Mouse (Mus musculus): ENCODE measurements at regions not wholly inside any gene's neighbourhood (a gene's known extent, or its start where the extent isn't known, plus 50 kb on each side); places are given as distances from the start of the nearest gene placed in this dataset.

DNA sequence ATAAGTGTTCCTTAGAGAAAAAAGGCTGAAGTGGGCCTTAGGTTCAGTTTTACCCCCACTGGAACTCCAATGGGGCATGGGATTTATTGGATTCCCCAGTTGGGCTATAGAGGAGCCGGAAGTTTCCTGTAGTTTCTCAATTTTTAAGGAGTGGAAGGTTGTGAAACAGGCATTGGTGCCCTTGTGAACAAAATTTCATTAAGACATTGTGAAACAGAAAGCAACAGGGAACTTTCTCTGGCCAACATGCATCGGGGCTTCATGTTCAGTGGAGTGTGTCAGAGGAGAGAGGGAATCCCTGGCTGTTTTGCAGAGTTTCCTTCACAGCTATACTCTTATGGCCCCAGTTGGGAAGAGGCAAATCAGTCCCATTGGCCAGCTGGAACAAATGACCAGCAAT is 441.6 kb upstream of the A1bg start:
- WGBS: 78% methylated on average over 2 of the region's 2 CpGs

DNA sequence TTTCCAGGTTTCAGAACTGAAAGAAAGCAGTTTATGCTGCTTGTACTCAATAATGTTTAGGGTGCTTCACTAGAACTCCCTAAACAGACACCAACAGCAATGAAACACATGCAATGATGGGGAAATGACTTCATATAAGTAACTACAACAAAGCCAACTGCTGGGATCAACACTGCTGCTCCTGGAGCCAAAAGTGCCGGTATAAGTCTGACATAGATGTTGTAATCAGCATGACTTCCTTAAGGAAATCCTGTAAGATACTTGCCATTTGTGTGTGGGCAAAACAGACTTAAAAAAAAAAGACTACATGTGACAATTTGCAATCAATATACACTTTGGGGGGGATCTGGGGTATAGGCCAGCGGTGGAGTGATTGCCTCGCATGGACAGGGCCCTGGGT is 438.4 kb upstream of the A1bg start:
- 71% methylated on average over 3 of the region's 3 CpGs for WGBS
- ATAC-seq (replicated peaks; ENCODE audit: low FRiP score): no peak
- no peaks in the 10 kb centered on the region for H3K9me3 ChIP-seq (replicated peaks)
- H3K27ac ChIP-seq: no peak overlapping the region
- no peak overlapping the region for H3K9ac ChIP-seq
- no peaks in the 10 kb centered on the region for H3K36me3 ChIP-seq
- H3K4me3 ChIP-seq (replicated peaks): no peak overlapping the region
- no peak overlapping the region for H3K4me2 ChIP-seq
- no peaks in the 10 kb centered on the region for H3K4me1 ChIP-seq
- no peaks in the 10 kb centered on the region for H3K27me3 ChIP-seq

More for the DNA sequence above, 441.6 kb upstream of the A1bg start:
- Histone ChIP-seq H3K27ac (no peak overlapping the region), H3K36me3 (no peaks in the 10 kb centered on the region), H3K4me2 (no peak overlapping the region), H3K4me1 (no peaks in the 10 kb centered on the region), H3K4me3 (replicated peaks) (no peak overlapping the region), H3K27me3 (no peaks in the 10 kb centered on the region), H3K9me3 (replicated peaks) (no peaks in the 10 kb centered on the region), H3K9ac (no peak overlapping the region)
- no peak for ATAC-seq (replicated peaks; ENCODE audit: low FRiP score)

GRCm38 (mm10) chr15:61355344-61355743 is 432.5 kb upstream of the A1bg start:
- Histone ChIP-seq H3K9me3 (replicated peaks) (no peaks in the 10 kb centered on the region), H3K27ac (no peak overlapping the region), H3K4me1 (0 out of 2 replicates have a peak, but pooled peaks cover 4% of the 10 kb centered on the region), H3K9ac (no peak overlapping the region), H3K27me3 (no peaks in the 10 kb centered on the region), H3K36me3 (no peaks in the 10 kb centered on the region), H3K4me3 (replicated peaks) (no peak overlapping the region), H3K4me2 (no peak overlapping the region)
- no peak for ATAC-seq (replicated peaks; ENCODE audit: low FRiP score)

- no peak overlapping the region for H3K4me3 ChIP-seq (replicated peaks)
- H3K4me2 ChIP-seq: no peak overlapping the region
- H3K36me3 ChIP-seq: no peaks in the 10 kb centered on the region
- H3K27ac ChIP-seq: peak overlapping the region; percentile 82
- no peak for ATAC-seq (replicated peaks; ENCODE audit: low FRiP score)
- no peak overlapping the region for H3K9ac ChIP-seq
- WGBS: 59% methylated on average over 5 of the region's 5 CpGs
- H3K27me3 ChIP-seq: no peaks in the 10 kb centered on the region
- H3K9me3 ChIP-seq (replicated peaks): 0 out of 2 replicates have a peak, but pooled peaks cover 3% of the 10 kb centered on the region
- 0 out of 2 replicates have a peak, but pooled peaks cover 4% of the 10 kb centered on the region for H3K4me1 ChIP-seq
Observed at GRCm38 (mm10) chr15:61351729-61352342, 429.0 kb upstream of the A1bg start.

DNA sequence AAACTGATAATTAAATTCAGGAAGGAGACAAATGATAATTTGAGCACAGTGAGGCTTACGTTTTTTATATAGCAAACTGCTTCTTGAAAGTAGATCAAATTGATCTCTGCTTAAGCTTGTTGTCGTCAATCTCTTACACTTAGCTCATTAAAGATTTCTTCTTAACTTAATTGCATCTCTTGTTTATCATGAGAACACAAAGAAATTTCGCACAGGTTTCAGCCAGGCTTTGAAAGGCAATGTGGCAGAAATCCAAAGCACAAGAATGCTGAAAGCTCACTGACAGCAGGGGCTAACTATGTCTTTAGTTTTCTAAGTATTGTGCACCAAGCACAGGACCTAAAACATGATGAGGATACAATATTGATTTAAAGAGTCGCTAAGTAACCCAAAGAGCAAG is 422.3 kb upstream of the A1bg start:
- no peak overlapping the region for H3K4me3 ChIP-seq (replicated peaks)
- 0 out of 2 replicates have a peak, but pooled peaks cover 7% of the 10 kb centered on the region for H3K4me1 ChIP-seq
- no peaks in the 10 kb centered on the region for H3K27me3 ChIP-seq
- H3K9ac ChIP-seq: no peak overlapping the region
- H3K4me2 ChIP-seq: no peak overlapping the region
- H3K9me3 ChIP-seq (replicated peaks): 0 out of 2 replicates have a peak, but pooled peaks cover 3% of the 10 kb centered on the region
- no peak for ATAC-seq (replicated peaks; ENCODE audit: low FRiP score)
- no peaks in the 10 kb centered on the region for H3K36me3 ChIP-seq
- peak overlapping the region; percentile 24; the same call in 1 of the 2 replicates for H3K27ac ChIP-seq
- 53% methylated on average over 4 of the region's 4 CpGs for WGBS

DNA sequence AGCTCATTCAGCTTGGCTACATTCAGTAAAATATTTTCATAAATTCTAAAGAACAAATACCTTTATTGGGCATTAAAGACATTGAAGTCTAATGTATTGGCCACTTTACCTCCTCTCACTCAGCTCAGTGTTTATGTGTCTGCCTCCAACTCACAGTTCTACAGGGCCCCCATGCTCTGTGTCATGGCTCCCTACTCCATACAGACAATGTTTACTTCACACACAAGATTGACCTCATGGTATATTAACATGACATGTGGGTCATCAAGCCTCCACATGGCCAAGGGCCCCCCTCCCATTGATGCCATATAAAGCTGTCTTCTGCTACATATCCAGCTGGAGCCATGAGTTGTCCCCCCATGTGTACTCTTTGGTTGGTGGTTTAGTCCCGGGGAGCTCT is 419.8 kb upstream of the A1bg start:
- ATAC-seq (replicated peaks; ENCODE audit: low FRiP score): peak; percentile 54; the same call in 1 of the 2 replicates
- 0 out of 2 replicates have a peak, but pooled peaks cover 7% of the 10 kb centered on the region for H3K4me1 ChIP-seq
- WGBS: 69% methylated on average over 1 of the region's 1 CpGs
- no peaks in the 10 kb centered on the region for H3K36me3 ChIP-seq
- no peak overlapping the region for H3K9ac ChIP-seq
- no peaks in the 10 kb centered on the region for H3K27me3 ChIP-seq
- H3K4me2 ChIP-seq: no peak overlapping the region
- H3K4me3 ChIP-seq (replicated peaks): no peak overlapping the region
- H3K27ac ChIP-seq: peak overlapping the region; percentile 32; the same call in 1 of the 2 replicates
- H3K9me3 ChIP-seq (replicated peaks): no peaks in the 10 kb centered on the region

DNA sequence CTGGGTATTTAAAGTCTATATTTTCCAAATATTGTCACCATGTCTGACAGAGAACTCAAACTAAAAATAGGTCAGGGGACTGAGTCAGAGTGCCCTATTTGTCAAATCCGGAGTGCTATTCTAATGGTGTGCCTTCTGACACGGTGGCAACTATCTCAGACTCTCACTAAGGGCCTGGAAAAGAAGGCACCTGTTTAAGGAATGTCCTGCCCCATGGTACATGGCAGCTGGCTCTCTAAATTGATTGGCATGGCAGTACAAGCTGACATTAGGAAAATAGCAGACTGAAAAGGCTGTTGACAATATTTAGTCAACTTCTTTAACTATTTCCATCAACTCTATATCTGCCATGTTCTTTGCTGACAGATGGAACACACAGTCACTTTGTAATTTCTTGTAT is 405.1 kb upstream of the A1bg start:
- Histone ChIP-seq H3K36me3 (no peaks in the 10 kb centered on the region), H3K9me3 (replicated peaks) (no peaks in the 10 kb centered on the region), H3K27me3 (no peaks in the 10 kb centered on the region), H3K4me3 (replicated peaks) (no peak overlapping the region), H3K4me1 (no peaks in the 10 kb centered on the region), H3K9ac (no peak overlapping the region), H3K27ac (no peak overlapping the region), H3K4me2 (no peak overlapping the region)
- ATAC-seq (replicated peaks; ENCODE audit: low FRiP score): no peak
- 77% methylated on average over 2 of the region's 2 CpGs for WGBS

DNA sequence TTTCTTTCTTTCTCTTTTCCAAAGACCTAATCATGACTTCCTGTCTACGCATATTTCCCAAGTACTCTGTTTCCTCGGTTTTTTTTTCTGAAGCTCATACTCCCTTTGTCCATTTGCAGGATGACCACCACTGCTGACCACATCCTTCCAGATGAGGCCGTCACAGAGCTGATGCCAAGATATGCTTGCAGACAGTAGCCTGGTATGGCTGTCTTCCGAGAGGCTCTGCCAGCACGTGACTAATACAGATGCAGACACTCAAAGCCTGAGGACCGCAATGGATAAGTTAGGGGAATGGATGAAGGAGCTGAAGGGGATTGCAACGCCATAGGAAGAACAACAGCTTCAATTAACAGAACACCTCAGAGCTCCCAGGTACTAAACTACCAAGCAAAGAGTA is 399.4 kb upstream of the A1bg start:
- H3K36me3 ChIP-seq: no peaks in the 10 kb centered on the region
- no peak overlapping the region for H3K4me2 ChIP-seq
- no peak overlapping the region for H3K9ac ChIP-seq
- 89% methylated on average over 7 of the region's 7 CpGs for WGBS
- H3K9me3 ChIP-seq (replicated peaks): no peaks in the 10 kb centered on the region
- no peaks in the 10 kb centered on the region for H3K27me3 ChIP-seq
- no peak for ATAC-seq (replicated peaks; ENCODE audit: low FRiP score)
- no peak overlapping the region for H3K4me3 ChIP-seq (replicated peaks)
- no peaks in the 10 kb centered on the region for H3K4me1 ChIP-seq
- no peak overlapping the region for H3K27ac ChIP-seq

GRCm38 (mm10) chr15:61309452-61310165 is 386.8 kb upstream of the A1bg start:
- 59% methylated on average over 6 of the region's 6 CpGs for WGBS
- H3K4me1 ChIP-seq: no peaks in the 10 kb centered on the region
- no peak overlapping the region for H3K4me2 ChIP-seq
- H3K9me3 ChIP-seq (replicated peaks): no peaks in the 10 kb centered on the region
- H3K9ac ChIP-seq: no peak overlapping the region
- H3K27ac ChIP-seq: no peak overlapping the region
- no peak for ATAC-seq (replicated peaks; ENCODE audit: low FRiP score)
- no peaks in the 10 kb centered on the region for H3K36me3 ChIP-seq
- H3K4me3 ChIP-seq (replicated peaks): no peak overlapping the region
- H3K27me3 ChIP-seq: no peaks in the 10 kb centered on the region

DNA sequence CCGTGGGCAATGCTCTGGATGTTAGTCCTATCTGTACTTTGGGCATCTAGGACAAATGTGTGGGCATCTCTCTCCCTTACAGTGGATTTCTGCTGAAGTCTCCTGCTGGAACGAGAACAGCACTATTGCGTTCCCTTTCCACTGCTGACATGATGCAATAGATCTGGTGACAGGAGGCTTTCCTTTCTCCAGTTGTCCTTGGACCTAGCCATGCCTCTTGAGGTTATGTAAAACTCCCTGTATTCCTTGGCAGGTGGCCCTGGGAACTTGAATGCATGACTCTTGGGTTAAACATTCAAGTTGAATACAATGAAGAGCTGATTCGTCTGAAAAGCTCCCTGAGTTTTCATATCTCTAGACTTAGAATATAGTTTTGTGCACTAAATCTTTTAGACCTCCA is 386.1 kb upstream of the A1bg start:
- Histone ChIP-seq H3K4me2 (no peak overlapping the region), H3K9ac (no peak overlapping the region), H3K27me3 (no peaks in the 10 kb centered on the region), H3K9me3 (replicated peaks) (no peaks in the 10 kb centered on the region), H3K36me3 (no peaks in the 10 kb centered on the region), H3K27ac (no peak overlapping the region), H3K4me3 (replicated peaks) (no peak overlapping the region), H3K4me1 (no peaks in the 10 kb centered on the region)
- no peak for ATAC-seq (replicated peaks; ENCODE audit: low FRiP score)
- WGBS: 68% methylated on average over 4 of the region's 4 CpGs

DNA sequence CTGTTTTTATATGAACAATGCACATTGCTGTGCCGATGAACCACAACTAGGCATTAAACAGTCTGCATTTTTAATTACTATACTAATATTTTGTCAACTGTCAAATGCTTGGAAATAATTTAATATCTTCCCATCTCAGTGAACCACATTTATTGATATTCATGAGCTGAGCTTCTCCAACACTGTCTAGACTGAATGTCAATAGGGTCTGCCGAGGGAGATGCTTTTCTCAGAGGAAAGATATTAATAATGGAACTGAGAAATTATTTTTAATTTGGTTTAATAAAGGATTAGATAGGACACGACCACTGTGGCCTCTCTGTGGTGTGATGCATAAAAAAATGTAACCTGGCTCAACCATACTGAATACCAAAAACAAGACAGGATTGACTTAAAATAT is 381.7 kb upstream of the A1bg start:
- Histone ChIP-seq H3K4me2 (no peak overlapping the region), H3K27me3 (no peaks in the 10 kb centered on the region), H3K9me3 (replicated peaks) (no peaks in the 10 kb centered on the region), H3K36me3 (no peaks in the 10 kb centered on the region), H3K4me3 (replicated peaks) (no peak overlapping the region), H3K4me1 (no peaks in the 10 kb centered on the region), H3K9ac (no peak overlapping the region), H3K27ac (no peak overlapping the region)
- ATAC-seq (replicated peaks; ENCODE audit: low FRiP score): no peak
- WGBS: 74% methylated on average over 3 of the region's 3 CpGs

DNA sequence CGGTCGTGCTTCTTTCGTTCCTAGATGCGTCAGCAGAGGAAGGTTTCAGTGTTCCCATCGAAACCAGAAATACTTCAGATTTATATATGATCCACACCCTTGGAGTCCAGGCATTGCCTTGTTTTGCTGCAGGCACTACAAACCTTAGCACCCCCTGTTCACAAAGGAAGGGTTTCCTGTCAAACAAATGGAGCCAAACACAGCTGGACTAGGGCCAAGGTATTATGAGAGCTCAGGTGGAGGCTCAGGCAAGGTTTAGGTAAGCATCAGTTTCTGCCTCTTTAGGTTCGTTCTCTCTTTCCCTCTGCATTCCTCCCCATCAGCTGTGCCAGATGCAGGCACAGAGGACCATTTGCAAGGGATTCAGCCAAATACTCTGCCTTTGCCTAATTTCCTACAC is 377.0 kb upstream of the A1bg start:
- ATAC-seq (replicated peaks; ENCODE audit: low FRiP score): no peak
- Histone ChIP-seq H3K9me3 (replicated peaks) (no peaks in the 10 kb centered on the region), H3K9ac (no peak overlapping the region), H3K27ac (no peak overlapping the region), H3K36me3 (no peaks in the 10 kb centered on the region), H3K4me3 (replicated peaks) (no peak overlapping the region), H3K27me3 (no peaks in the 10 kb centered on the region), H3K4me2 (no peak overlapping the region), H3K4me1 (no peaks in the 10 kb centered on the region)
- WGBS: 73% methylated on average over 6 of the region's 6 CpGs

Data from kidney, embryonic 15.5 days (tissue).